Mouse (Mus musculus) olfactory bulb, adult 2 months (tissue): ENCODE results near the gene Meiob. TPM values are rescaled to one million over a fixed set of nuclear protein-coding genes. Genes with fewer than 3 reads are reported as not detected.
A peak's percentile ranks its signal among the peaks of the same experiment; 100 is the strongest.

Experiments used
- H3K27ac ChIP-seq: fragments of 200-500 bp; 2 replicates; pipeline ENCODE4 v1.5.1; 2012; ENCODE audit warnings: low read depth, low read length; ENCODE audit not compliant: insufficient read depth
- H3K4me1 ChIP-seq: fragments of 200-500 bp; 2 replicates; pipeline ENCODE4 v1.6.1; 2012; ENCODE audit warnings: low read length; ENCODE audit not compliant: control insufficient read depth, insufficient read depth
- H3K4me3 ChIP-seq: fragments of 200-500 bp; 2 replicates; pipeline ENCODE4 v1.5.1; 2012; ENCODE audit warnings: mild to moderate bottlenecking, low read depth, low read length, moderate library complexity; ENCODE audit not compliant: insufficient read depth
- CTCF ChIP-seq: fragments of 200-500 bp; IDR thresholded peaks from 2 replicates; pipeline ENCODE4 v1.5.1; 2012; ENCODE audit warnings: low read depth, mild to moderate bottlenecking, low read length, moderate library complexity; ENCODE audit not compliant: insufficient read depth
- POLR2A ChIP-seq: fragments of 200-500 bp; IDR thresholded peaks from 2 replicates; pipeline ENCODE4 v1.6.1; 2012; ENCODE audit warnings: mild to moderate bottlenecking, low read depth, low read length, moderate library complexity; ENCODE audit not compliant: insufficient read depth
- WGBS: fragments of 180-500 bp; shearing (Covaris S2); methylation state at CpG from one replicate; pipeline ENCODE4 v1.1.7; 2018; 5-methylcytosine and 5-hydroxymethylcytosine counted together
- polyA plus RNA-seq: library from polyadenylated mRNA; stranded (reverse); fragments of >200 nt; gene quantifications from 2 replicates; pipeline ENCODE4 v1.2.4, GENCODE M21; 2012; ENCODE audit warnings: low replicate concordance; ENCODE audit not compliant: missing spikeins, insufficient read depth, insufficient read length

Gene Meiob
- polyA plus RNA-seq, 1 experiment = not detected

DNA sequence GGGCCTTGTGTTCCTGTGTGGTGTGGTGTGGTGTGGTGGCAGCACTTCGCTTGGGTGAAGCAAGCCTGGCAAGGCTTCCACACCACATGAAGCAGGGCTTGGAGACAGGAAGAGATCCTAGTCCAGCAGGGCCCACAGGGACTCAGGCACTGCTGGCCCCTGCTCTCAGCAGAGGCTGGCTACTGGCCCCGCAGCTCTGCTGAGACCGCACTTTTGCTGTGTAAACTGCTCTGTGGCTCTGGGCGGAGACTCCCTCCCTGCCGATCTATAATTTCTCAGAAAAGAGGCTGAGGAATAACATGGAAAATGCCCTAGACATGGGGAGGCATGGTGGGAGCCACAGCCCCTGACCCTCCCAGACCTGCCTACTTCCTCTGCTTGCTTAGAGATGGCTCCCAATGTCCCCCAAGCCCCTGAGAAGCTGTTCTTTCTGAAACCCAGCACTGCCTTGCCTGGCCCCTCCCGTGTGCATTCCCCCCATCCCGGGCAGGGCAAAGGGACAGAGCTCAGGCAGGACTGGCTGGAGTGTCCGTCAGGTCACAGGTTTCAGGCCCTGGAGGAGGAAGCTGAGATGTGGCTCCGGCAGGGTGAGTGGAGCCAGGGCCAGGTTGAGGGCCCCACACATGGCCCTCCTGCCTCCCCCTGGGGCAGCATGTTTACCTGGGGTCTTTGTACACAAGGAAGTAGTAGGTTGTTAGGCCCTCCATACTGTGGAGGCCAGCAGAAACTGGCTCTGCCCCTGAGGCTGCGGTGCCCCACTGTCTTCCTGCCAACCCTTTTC, 73.4 kb downstream of the Meiob start:
- Histone ChIP-seq H3K4me1 (no peaks in the 10 kb centered on the region), H3K4me3 (no peak overlapping the region), H3K27ac (no peak overlapping the region)
- 70% methylated on average over 10 of the region's 10 CpGs for WGBS
- TF ChIP-seq CTCF (no peak), POLR2A (no peak)

DNA sequence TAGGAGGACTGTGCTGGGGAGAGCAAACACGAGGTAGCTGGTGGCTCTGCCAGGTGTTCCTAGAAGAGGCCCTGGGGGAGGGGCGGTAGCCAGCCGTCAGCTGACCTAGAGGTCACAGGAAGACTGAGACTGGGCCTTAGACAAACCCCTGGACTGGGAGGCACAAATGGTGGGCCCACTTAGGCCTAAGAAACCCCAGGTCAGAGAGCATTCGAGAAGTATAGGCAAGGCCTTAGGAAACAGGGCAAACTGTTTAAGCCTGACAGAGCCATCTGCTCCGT, 74.0 kb downstream of the Meiob start:
- WGBS = 49% methylated on average over 5 of the region's 5 CpGs
- Histone ChIP-seq H3K4me3 (no peak overlapping the region), H3K27ac (no peak overlapping the region), H3K4me1 (no peaks in the 10 kb centered on the region)
- TF ChIP-seq POLR2A = no peak
- no peak for TF ChIP-seq CTCF

DNA sequence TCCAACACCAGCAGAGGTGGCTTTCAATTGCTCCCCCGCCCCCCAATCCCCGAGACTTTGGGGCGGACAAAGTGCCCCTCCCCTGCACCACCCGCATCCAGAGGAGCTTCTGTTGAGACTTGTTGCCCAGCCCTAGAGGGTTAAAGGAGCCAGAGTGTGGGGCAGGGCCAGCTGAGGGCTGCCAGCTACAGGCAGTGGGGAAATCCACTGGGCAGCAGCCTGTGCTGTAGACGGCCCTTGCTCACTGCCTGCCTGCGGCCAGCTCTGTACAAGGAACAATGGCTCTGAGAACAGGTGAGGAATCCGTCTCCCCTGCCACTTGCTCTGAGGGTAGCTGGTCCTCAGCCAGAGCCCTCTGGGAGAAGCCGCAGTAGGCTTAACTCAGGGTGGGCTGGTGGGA, 74.4 kb downstream of the Meiob start:
- Histone ChIP-seq H3K27ac (no peak overlapping the region), H3K4me3 (no peak overlapping the region), H3K4me1 (no peaks in the 10 kb centered on the region)
- 71% methylated on average over 8 of the region's 8 CpGs for WGBS
- TF ChIP-seq POLR2A (no peak), CTCF (no peak)

DNA sequence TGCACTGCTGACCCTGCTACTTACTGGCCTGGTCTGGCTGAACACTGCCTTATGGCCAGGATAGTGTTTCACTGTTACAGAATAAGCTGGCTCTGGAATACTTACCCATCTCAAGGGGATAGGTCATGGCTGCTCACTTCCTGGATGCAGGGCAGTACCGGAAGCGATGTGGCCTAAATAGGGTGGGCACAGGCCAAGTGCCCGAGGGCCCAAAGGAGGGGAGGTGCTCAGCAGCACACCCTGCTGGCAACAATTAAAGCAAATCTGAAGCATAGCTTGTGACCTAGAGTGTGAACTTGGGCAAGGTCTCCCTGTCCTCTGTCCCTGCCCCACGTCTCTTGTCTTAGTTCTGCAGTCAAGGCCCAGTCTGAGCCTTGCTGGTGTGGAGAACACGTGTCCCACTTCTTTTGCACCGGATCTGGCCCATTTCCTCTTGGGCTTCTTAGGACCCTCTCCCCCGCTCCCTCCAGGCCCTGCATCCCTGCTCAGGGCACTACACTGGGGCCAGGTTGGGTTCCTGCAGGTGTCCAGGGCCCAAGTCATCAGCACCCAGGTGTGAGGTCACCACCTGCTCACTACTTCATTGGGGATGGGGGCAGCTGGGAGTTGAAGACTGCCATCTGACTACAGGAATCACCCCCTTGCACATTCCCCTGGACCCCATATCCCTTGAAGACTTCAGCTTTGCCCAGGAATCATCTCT, 77.8 kb downstream of the Meiob start:
- TF ChIP-seq POLR2A (no peak), CTCF (no peak)
- 40% methylated on average over 7 of the region's 7 CpGs for WGBS
- no peak overlapping the region for H3K27ac ChIP-seq
- peaks cover 7% of the 10 kb centered on the region for H3K4me1 ChIP-seq
- no peak overlapping the region for H3K4me3 ChIP-seq

DNA sequence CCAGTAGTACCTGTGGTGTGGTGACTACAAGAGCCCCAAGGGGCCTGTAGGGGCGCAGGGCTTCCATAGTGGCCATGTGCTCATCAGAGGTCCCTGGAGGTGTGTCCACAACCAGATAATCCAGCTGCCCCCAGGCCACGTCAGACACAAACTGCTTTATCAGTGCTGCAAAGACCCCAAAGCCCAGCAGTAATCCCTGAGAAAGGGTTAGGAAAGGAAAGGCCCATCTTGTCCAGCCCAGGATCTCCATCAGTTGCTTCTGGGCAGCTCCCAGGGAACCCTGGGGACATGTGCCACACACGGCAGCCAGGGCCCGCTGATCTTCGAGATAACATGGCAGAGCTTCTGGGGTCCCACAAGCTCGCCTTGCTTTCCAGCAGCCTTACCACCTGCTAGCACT, 80.3 kb downstream of the Meiob start:
- 86% methylated on average over 6 of the region's 6 CpGs for WGBS
- TF ChIP-seq CTCF = no peak
- no peak for TF ChIP-seq POLR2A
- H3K27ac ChIP-seq = no peak overlapping the region
- no peak overlapping the region for H3K4me3 ChIP-seq
- peaks cover 15% of the 10 kb centered on the region for H3K4me1 ChIP-seq

DNA sequence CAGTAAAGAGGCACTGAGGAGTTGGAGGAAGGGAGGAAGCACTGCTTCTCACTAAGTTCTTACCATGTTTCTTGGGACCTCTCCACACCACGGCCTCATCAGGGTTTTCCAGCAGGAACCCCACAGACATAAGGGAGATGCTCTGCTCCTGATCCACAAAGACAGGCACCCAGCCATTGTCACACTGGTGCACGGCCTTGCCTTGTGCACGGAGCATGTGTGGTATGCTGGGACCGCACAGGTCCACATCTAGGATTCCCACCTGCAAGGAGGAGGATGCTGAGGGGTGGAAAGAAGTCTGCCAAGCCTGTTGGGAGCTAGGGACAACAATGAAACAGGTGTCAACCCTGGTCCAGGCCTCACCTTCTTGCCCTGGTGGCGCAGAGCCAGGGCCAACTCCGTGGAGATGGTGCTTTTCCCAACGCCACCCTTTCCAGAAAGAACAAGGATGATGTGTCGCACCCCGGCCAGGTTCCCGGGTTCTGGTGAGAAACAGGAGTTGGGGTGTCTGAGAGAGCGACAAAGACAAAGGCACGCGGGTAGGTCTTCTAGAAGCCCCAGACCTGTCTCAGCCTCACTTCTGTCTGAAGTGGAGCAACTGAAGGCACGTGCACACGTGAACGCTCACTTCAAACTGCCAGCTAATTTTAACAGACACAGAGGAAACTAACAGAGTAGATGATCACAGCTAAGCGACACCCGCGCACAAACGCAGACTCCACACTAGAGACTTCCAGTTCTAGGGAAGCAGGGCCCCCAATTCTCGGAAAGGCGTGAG, 81.5 kb downstream of the Meiob start:
- WGBS = 24% methylated on average over 22 of the region's 22 CpGs
- no peak for TF ChIP-seq CTCF
- TF ChIP-seq POLR2A = no peak
- no peak overlapping the region for H3K27ac ChIP-seq

DNA sequence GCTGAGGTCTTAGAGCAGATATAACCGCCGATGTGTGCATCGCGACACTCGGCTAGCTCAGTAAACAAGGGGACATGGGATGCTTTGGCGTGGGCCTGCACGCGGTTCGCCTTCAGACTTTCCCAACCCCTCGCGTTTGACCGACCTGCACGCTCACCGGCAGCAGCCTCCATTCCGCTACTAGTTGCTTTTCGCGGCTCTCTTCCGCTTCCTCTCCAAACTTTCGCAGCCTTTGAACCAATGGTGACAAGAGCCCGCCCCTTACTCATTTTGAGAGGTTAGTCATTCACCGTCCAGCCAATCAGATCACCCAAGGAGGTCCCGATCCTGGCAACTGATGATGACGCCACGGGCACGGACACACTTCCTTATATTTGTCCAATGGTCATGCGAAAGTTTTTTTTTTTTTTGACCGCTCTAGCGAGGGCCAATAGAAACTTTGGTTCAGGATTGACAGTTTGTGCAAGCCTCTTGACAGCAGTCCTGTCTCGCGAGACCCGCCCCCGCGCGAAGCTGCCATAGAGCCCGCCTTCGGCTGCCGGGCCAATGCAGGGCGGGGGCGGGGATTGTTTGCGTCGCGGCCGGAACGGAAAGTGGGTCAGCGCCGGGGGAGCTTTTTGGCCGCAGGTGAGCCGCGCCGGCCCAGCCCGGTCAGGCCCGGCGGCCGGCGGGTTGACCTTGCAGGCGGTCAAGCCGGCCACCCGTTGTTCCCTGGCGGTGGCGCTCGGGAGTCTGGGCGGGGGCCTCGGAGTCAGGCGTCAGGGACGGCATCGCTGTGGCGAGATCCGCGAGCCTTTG, 82.2 kb downstream of the Meiob start, which contains the start of the genes Nubp2 and Spsb3:
TSS of gene Nubp2 (minus strand) at position 216 of the 798 bp plus-strand sequence.
TSS of gene Spsb3 (plus strand) at position 510 of the 798 bp plus-strand sequence.
- WGBS = under 1% methylated on average over 69 of the region's 69 CpGs

More for the DNA sequence above, 81.5 kb downstream of the Meiob start:
- Histone ChIP-seq H3K4me3 (peak overlapping the region; percentile 69), H3K4me1 (peaks cover 19% of the 10 kb centered on the region)

DNA sequence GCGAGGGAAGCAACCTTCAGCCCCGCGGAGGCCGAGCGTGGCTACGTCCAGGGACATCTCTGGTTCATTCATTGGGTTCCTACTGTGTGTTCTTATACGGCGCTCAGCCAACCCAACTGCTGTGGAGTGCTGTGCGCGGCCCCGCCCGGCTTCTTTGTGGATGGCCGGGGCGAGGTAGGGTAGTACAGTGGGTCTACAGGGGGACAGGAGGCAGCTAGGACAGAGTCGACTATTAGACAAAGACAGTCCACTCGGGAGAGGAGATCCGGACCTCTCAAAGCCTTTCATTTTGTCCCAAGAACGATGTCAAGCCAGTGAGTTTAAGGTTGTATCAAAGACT, 82.8 kb downstream of the Meiob start:
- H3K27ac ChIP-seq = peak overlapping the region; percentile 41
- 0% methylated on average over 18 of the region's 18 CpGs for WGBS
- H3K4me1 ChIP-seq = peaks cover 19% of the 10 kb centered on the region
- TF ChIP-seq CTCF (no peak), POLR2A (0 out of 2 replicates have a peak, but pooled peaks have one; percentile 23)
- H3K4me3 ChIP-seq = peak overlapping the region; percentile 92

More for the DNA sequence above, 82.2 kb downstream of the Meiob start, which contains the start of the genes Nubp2 and Spsb3:
- TF ChIP-seq CTCF (no peak), POLR2A (peak; percentile 77)
- H3K4me1 ChIP-seq = peaks cover 19% of the 10 kb centered on the region
- peak within 1 kb of the TSS; percentile 41 for H3K27ac ChIP-seq
- H3K4me3 ChIP-seq = peak within 1 kb of the TSS; percentile 92
